Mouse (Mus musculus) cerebellum, postnatal 36 days (tissue): ENCODE results near the gene Rnf44.
A peak's percentile ranks its signal among the peaks of the same experiment; 100 is the strongest.

ENCODE experiments used
- DNase-seq, 2 experiments: peaks; one replicate each; pipeline ENCODE4 v3.0.0; 2021 to 2022; ENCODE audit warnings: mixed read lengths in 2 of 2

The Rnf44 gene

GRCm38 (mm10) chr13:54693558-54694347 lies at the start of gene Rnf44:
Gene Rnf44 (minus strand): TSS chr13:54693907.
- peak; percentile 96 to 99 for DNase-seq

DNA sequence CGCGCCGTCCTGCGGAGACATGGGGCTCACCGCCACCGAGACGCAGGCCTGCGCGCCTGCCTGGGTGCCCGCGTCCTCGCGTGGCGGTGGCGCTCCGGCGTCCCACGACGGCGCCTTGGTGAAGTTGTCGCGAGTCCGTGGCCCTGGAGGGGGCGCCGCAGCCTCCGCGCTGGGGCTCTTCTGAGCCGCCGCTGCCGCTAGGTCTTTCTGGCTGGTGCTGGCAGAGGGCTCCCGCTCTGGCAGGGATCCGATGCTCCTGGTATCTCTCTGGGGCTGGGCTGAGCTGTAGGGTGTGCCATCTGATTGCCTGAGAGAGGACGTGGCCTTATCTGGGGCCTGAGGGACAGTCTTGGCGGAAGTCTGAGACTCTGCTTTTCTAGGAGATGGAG lies 44.5 kb upstream of the Rnf44 start:
- peak; percentile 58 to 67 for DNase-seq

DNA sequence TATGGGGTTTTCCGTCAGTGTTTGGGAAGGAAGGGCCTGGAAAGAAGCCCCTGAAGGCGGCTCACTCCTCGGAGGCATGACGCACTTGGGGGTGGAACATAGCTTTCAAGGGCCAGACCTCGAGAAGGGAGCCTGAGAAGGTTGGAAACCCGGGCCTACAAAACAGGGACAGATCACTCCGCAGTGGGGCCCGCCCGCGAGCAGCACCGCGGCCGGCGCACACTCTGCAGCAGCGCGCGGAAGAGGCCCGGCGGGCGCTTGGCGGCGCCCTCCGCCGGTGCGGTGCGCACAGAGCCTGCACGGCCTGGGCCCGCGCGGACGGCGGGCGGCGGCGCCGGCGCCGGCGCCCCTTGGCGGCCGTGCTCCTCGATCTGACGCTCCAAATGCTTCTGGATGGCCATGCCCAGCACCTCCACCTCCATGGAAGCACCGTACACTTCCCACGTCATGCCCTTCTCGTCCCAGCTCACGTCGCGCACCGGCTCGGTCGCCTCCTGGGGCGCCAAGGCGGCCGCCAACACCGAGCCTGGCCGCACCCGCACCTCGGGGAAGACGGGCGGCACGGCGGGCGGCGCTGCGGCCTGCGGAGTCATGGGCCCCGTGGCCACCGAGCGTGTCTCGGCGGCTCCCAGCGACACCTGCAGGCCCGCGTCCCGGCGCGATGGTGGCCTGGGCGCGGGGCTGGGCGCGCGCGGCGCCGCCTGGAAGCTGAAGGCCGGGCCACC lies 43.9 kb upstream of the Rnf44 start:
- DNase-seq, result peak; percentile 47 to 61

DNA sequence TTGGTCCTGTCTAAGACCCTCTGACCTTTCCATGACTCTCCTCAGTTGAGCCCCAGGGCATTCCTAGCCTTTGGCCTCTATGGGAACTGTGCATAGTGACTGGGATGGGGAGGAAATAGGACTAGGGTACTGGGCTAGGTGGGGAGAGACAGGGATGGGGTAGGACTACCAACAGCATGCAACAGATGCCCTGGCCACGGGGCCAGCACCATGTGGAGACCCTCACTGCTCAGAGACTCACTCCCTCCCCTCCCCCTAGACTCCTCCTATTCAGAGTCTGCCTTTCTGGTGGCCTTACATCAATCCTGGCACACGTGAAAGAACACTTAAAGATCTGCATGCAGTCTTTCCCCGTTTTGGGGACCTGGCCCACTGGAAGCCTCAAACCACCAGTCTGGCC lies 43.2 kb upstream of the Rnf44 start:
- no peak for DNase-seq

DNA sequence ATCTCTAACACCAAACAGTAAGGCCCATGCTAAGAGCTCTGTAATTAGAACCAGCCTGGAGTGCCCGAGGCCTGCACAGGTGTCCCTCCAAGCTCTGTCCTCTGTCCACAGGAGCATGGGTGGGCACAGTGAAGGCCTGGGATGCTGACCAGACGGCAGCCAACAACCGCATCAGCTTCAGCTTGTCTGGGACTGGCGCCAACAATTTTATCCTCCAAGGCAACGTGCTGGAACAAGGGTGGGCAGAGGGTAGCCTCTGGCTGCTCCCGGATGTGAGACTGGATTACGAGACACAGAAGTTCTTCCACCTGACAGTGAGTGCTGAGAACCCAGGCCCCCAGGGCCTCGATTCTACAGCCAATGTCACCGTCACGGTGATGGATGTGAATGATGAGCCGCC lies 32.4 kb upstream of the Rnf44 start:
- no peak for DNase-seq

DNA sequence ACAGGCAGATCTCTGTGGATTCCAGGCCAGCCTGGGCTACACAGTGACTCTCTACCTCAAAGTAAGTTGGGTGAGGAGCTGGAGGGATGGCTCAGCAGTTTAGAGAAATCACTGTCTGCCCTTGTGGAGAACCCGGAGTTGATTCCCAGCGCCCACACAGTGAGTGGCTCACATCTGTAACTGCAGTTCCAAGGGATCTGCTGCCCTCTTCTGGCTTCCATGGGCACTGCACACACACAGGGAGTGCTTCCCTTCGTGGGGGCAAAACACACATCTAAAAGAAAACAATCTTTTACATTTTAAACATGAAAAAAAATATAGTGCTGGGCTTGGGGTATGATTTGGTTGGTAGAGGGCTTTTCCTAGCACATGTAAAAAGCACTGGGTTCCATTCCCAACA lies 29.4 kb upstream of the Rnf44 start:
- DNase-seq, result no peak

DNA sequence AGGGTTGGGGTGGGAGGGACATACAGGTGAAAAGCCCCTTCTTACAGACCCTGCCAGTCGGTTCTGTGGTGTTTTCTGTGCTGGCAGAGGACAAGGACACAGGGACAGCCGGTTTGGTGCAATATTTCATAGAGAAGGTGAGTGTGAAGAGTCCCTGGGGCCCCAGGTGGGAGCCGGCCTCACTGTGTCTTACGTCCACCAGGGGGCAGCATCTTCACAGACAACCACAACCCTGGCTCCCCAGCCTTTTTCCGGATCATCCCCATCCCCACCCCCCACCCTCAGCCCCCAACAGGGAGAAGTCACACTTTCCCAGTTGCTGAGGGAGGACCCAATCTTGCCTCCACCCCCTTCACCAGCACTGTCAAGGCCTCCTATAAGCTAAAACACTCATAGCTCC lies 23.2 kb upstream of the Rnf44 start:
- peak; percentile 74 to 75 for DNase-seq

GRCm38 (mm10) chr13:54714996-54715395 lies 21.3 kb upstream of the Rnf44 start:
- DNase-seq, result no peak

DNA sequence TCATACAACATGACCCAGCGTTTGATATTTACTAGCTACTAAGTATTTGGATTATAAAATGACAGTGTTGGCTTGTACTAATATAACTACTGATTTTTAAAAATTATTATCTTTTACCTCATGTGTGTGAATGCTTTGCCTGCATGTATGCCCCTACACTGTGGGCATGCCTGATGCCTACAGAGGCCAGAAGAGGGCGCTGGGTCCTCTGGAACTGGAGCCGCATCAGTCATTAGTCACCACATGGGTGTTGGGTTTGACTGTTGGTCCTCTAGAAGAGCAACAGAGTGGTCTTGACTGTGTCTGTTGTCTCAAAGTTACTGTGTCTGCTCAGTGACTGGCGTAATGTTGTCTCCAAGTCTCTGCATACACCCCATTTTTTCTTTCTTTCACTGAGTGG lies 20.7 kb upstream of the Rnf44 start:
- DNase-seq, result no peak

DNA sequence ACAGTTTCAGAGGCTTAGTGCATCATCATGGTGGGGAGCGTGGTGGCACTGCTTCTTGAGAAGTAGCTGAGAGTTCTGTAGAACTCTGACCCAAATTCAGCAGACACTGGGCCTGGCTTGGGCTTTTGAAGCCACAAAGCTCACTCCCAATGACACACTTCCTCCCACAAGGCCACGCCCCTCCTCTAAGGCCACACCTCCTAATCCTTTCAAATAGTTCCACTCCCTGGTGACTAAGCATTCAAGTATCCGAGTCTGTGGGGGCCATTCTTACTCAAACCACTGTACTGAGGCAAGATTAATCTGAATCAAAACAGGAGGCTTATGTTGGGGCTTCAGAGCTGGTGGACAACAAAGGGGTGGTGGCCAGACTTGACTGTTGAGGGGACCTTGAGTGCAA lies 17.2 kb upstream of the Rnf44 start:
- no peak for DNase-seq

- DNase-seq, result no peak
Measured at GRCm38 (mm10) chr13:54704890-54705289, 11.2 kb upstream of the Rnf44 start.

DNA sequence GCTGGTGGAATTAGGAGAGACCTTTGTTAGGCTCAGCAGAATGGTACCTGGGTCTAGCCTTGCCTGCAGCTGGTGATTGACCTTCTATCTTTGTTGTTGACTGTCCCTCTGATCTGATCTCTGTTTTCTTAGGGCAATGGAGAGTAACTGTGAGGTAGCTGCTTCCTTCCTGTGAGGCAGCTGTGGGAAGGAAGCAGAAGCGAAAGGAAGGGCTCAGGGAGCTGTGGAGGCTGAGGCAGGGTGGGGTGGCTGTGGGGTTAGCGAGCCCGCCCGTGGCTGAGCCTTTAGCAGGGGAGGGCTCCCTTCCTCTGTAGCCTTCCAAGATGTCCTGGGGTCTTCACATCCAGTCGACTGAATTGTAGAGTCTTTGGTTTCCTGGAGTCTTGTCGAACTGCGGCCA lies 8.8 kb upstream of the Rnf44 start:
- DNase-seq, result no peak

DNA sequence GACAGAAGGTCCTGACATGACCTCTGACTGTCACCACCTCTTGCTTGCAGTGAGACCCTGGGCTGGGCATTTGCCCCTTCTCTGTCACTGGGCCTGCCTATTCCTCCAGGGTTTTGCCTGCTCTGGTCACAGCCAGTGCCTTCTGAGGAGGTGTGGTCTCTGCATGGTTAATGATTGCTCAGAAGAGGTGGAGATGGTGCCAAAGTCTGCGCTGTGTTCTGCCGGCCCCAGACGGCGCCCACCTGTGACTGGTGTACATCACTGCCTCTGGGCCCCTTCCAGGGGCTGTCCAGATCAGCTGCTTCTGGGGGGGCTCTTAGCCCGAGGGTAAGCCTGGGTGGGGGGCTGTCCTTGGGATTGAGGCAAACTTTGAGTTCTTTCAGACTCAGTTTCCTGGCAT lies 7.5 kb upstream of the Rnf44 start, which contains the start of gene Cdhr2:
Gene Cdhr2 (plus strand): TSS at position 219 of the 400 bp plus-strand sequence.
- DNase-seq, result no peak

DNA sequence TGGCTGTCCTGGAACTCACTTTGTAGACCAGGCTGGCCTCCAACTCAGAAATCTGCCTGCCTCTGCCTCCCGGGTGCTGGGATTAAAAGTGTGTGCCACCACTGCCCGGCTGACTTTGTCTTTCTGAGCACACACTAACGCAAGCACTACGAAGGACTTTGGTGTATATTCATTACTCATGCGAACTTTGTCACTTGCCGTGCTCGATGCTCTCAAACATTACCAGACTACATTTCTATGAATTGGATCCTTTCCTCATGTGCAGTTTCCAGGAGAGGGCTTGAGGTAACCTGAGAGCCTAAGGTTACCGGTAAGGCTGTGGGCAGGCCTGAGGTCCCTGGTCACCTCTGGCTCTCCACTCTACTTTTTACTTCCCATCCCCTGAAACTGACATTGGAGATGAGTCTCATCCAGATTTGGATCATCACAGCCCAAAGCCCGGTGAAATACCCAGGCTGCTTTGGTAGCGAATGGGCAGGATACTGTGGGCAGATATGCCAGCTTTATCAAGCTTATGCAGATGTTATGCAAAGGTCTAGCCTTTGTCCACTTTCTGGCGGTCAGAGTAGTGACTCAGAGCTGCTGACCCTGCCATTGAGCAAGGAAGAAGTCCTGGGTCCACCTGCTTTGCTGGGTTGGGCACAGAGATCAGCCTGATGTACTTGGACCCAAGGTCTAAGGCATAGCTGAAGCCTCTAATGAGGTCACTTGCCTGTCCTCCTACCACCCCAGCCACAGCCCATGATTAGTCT lies 1.9 kb upstream of the Rnf44 start:
- DNase-seq, result no peak

DNA sequence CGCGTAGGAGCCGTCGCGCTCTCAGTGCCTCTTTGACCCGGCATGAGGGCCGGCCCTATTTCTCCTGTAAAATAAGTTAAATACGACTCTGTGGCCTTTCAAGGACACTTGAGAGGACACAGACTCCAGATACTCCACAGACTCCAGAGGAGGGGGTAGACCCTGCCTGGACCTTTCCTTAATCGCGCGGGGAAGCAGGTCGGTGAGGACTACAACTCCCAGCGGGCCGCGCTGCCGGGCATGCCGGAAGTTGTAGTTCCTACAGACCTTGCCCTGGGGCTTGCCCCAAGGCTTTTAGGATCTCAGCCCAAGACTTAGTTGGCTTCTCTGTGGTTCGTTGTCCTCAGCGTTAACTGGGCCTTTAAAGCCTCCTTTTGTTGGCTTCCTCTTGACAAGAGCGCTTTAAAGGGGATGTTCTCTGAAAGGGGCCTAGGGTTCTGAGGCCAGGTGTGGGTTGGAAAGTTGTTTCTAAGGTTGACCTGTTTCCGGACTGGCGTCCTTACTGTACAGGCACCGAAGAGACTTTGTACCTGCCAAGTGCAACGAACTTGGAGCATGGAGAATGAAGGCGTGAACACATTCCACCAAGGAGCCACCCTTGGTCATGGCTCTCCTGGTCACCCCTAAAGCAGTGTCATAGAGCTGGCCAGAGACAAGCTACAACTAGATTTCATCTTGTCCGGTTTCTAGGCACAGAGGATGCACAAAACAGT lies 797 bp upstream of the Rnf44 start:
- peak in 1 of 2 experiments; percentile 85 for DNase-seq

GRCm38 (mm10) chr13:54692711-54693557 lies 773 bp downstream of the Rnf44 start:
- no peak for DNase-seq

GRCm38 (mm10) chr13:54691737-54692136 lies 2.0 kb downstream of the Rnf44 start:
- DNase-seq, result no peak

GRCm38 (mm10) chr13:54690151-54690740 lies 3.5 kb downstream of the Rnf44 start:
- DNase-seq, result no peak

- DNase-seq, result peak; percentile 97 to 98
Measured at GRCm38 (mm10) chr13:54687575-54688424, 5.9 kb downstream of the Rnf44 start.

DNA sequence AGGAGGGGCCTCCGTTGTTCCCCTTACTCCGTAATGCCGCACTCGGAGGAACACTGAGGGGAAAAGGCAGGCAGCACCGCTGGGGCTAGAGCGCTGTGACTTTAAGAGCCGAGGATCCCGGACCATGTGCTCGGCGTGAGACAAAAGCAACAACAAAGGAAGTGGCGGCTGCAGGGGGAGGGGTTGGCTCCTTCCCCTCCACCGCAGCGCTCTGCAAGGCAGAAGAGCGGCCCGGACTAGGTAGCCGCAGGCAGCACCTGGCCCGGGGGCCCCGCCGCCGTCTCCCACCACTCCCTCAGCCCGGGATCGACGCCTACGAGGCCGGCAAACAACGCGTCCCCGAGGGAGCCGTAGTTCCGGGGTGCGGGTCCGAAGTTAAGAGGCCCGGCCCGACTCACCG lies 6.6 kb downstream of the Rnf44 start:
- peak; percentile 64 to 66 for DNase-seq
